9 mouse cellular contexts compared by ENCODE assay signal in the genomic region with DNA sequence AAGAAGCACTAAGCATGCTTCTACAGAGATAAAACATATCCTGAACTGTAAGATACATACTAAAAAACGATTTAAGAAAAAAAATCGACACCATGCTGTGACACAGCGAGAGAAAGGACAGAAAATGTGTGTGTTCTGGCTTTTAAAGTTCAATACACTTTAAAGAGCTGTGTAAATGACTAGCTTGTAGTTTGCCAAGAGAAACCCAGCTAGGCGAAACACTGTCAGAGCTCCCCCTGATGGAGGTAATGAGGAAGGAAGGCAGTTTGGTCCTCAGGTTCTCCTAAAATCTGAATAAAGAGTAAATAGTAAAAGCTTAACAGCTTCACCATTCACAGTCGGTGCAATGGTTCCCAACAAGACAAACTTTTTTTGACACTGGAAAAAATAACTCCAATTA.
DNase-seq lines count a peak whose midpoint lies in the region; ATAC-seq lines count a peak whose summit lies in the region.
"Had no signal": no experiment of that assay in that cellular context is flagged by ENCODE, and none has a peak within 500 bp of the region (broad histone marks: within the 10 kb centered on the region; RNA-seq: fewer than 3 reads in every experiment).

No protein-coding gene starts in this region.

- WGBS in hindbrain, embryonic 11.5 days = 15% methylated on average over 5 of the region's 5 CpGs
- 14% methylated on average over 5 of the region's 5 CpGs for WGBS in hindbrain, embryonic 12.5 days
- 8% methylated on average over 5 of the region's 5 CpGs for WGBS in forebrain, embryonic 16.5 days

- H3K27me3 ChIP-seq in hindbrain, embryonic 11.5 days (ENCODE audit: control insufficient read depth, insufficient read depth, low read length) = no peaks in the 10 kb centered on the region
- no peaks in the 10 kb centered on the region for H3K27me3 ChIP-seq in hindbrain, embryonic 12.5 days
- no peaks in the 10 kb centered on the region for H3K27me3 ChIP-seq in forebrain, embryonic 16.5 days (replicated peaks; ENCODE audit: control insufficient read depth, insufficient read depth, low read length)
- H3K27me3 ChIP-seq: liver, embryonic 15.5 days had no signal

- peak; percentile 56 for DNase-seq in hindbrain, embryonic 11.5 days (ENCODE audit: low spot score)
- DNase-seq in adrenal gland, postnatal 10 days = peak; percentile 44
- peak; percentile 23 for DNase-seq in kidney, postnatal 14 days
- peak; percentile 42 for DNase-seq in mesoderm, embryonic 11.5 days (ENCODE audit: low read depth, low spot score)
- no peak for DNase-seq in lung, postnatal 10 days
- no peak for DNase-seq in spleen, adult 12 weeks (ENCODE audit: low spot score)

- H3K4me2 ChIP-seq in hindbrain, embryonic 11.5 days (replicated peaks; ENCODE audit: low read depth, low read length) = no peak overlapping the region
- H3K4me2 ChIP-seq in hindbrain, embryonic 12.5 days (replicated peaks) = no peak overlapping the region
- H3K4me2 ChIP-seq in forebrain, embryonic 16.5 days (ENCODE audit: low read length) = no peak overlapping the region; the same call in 1 of the 2 replicates
- H3K4me2 ChIP-seq: liver, embryonic 15.5 days had no signal

- H3K9me3 ChIP-seq in hindbrain, embryonic 11.5 days (ENCODE audit: control insufficient read depth, low read length) = no peaks in the 10 kb centered on the region
- H3K9me3 ChIP-seq in hindbrain, embryonic 12.5 days (replicated peaks) = no peaks in the 10 kb centered on the region
- no peaks in the 10 kb centered on the region for H3K9me3 ChIP-seq in forebrain, embryonic 16.5 days (ENCODE audit: control insufficient read depth, low read length)
- H3K9me3 ChIP-seq: liver, embryonic 15.5 days had no signal

- ATAC-seq in hindbrain, embryonic 11.5 days (ENCODE audit: low FRiP score) = 0 out of 2 replicates have a peak, but pooled peaks have one; percentile 59
- ATAC-seq in hindbrain, embryonic 12.5 days (ENCODE audit: low FRiP score) = no peak
- ATAC-seq in forebrain, embryonic 16.5 days = peak; percentile 59; the same call in 1 of the 2 replicates

- H3K4me1 ChIP-seq in hindbrain, embryonic 11.5 days (replicated peaks; ENCODE audit: control insufficient read depth, insufficient read depth, low read length) = no peaks in the 10 kb centered on the region
- no peaks in the 10 kb centered on the region for H3K4me1 ChIP-seq in hindbrain, embryonic 12.5 days
- H3K4me1 ChIP-seq in forebrain, embryonic 16.5 days (replicated peaks; ENCODE audit: control insufficient read depth, insufficient read depth, low read length) = no peaks in the 10 kb centered on the region
- H3K4me1 ChIP-seq: liver, embryonic 15.5 days had no signal

- H3K9ac ChIP-seq in hindbrain, embryonic 11.5 days (ENCODE audit: low read depth, low read length) = no peak overlapping the region
- no peak overlapping the region for H3K9ac ChIP-seq in hindbrain, embryonic 12.5 days
- no peak overlapping the region for H3K9ac ChIP-seq in forebrain, embryonic 16.5 days (replicated peaks; ENCODE audit: low read depth, low read length)
- H3K9ac ChIP-seq: liver, embryonic 15.5 days had no signal

- no peak overlapping the region for H3K27ac ChIP-seq in hindbrain, embryonic 11.5 days (ENCODE audit: low read depth, low read length)
- no peak overlapping the region for H3K27ac ChIP-seq in hindbrain, embryonic 12.5 days
- no peak overlapping the region for H3K27ac ChIP-seq in forebrain, embryonic 16.5 days (ENCODE audit: low read length)
- H3K27ac ChIP-seq: liver, embryonic 15.5 days had no signal

- H3K4me3 ChIP-seq in hindbrain, embryonic 11.5 days (ENCODE audit: low read depth, low read length) = no peak overlapping the region
- no peak overlapping the region for H3K4me3 ChIP-seq in hindbrain, embryonic 12.5 days
- H3K4me3 ChIP-seq in forebrain, embryonic 16.5 days (replicated peaks; ENCODE audit: low read length) = no peak overlapping the region
- H3K4me3 ChIP-seq: liver, embryonic 15.5 days had no signal

- no peaks in the 10 kb centered on the region for H3K36me3 ChIP-seq in hindbrain, embryonic 11.5 days (ENCODE audit: control insufficient read depth, insufficient read depth, low read length)
- H3K36me3 ChIP-seq in hindbrain, embryonic 12.5 days = no peaks in the 10 kb centered on the region
- no peaks in the 10 kb centered on the region for H3K36me3 ChIP-seq in forebrain, embryonic 16.5 days (ENCODE audit: control insufficient read depth, insufficient read depth)
- H3K36me3 ChIP-seq: liver, embryonic 15.5 days had no signal

Comparison
In these comparisons a context has a peak if more than half of its experiments do, and no peak if none do; other contexts are left out.
1. DNase-seq: peak in hindbrain, embryonic 11.5 days (single experiment), adrenal gland, postnatal 10 days (single experiment), kidney, postnatal 14 days (single experiment) and mesoderm, embryonic 11.5 days (single experiment); none in lung, postnatal 10 days (single experiment) and spleen, adult 12 weeks (single experiment).